Mouse (Mus musculus): Measurements from ENCODE around the gene Mipol1. TPM values are rescaled to one million over a fixed set of nuclear protein-coding genes. Genes with fewer than 3 reads are reported as not detected.

Gene Mipol1
- total RNA-seq (2021): 1 to 10 TPM; 3.0 to 3.4 TPM
- long read RNA-seq, experiment 1, partial matches to known transcripts: 0 of 5 reads
- long read RNA-seq, experiment 1, other reads (novel, unspliced or antisense): 2 of 5 reads
- long read RNA-seq, experiment 2, partial matches to known transcripts: 0 of 4 reads
- long read RNA-seq, experiment 2, other reads (novel, unspliced or antisense): 3 of 4 reads

DNA sequence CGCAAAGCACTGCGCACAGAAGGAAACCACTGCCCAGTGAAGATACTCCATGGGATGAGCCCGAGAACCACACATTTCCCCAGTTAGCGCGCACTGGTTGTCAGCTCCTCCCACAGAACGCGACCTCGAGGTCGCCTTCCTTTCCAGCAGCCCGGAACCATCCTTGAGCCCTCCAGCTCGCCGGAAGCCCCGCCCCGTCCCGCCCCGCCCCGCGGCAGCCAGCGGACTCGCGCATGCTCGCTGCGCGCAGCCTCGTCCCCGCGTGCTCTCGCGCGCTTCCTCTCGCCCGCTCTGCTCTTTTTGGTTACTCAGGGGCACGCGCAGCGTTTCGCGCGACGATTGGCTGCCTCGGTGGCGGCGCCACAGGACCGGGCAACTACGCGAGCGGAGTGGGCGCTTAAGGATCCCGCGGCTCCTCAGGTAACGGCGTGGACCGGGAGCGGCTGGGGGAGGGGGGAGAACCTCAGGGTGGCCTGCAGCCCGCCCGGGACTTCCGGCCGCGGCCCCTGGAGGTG is at the start of gene Mipol1, which contains the start of gene Prps1l3:
Mipol1 (plus strand) TSS at position 236 of the 515 bp plus-strand sequence.
Prps1l3 (plus strand) TSS at position 221 of the 515 bp plus-strand sequence.
- peak; percentile 93 for DNase-seq
- no peak; the same call in 1 of the 2 replicates for TF ChIP-seq CTCF (IDR thresholded peaks at IDR 0.05)
- Histone ChIP-seq H3K4me3 (peak within 1 kb of the TSS; percentile 97), H3K27ac (peak within 1 kb of the TSS; percentile 98)
- intact Hi-C loops (cut with DNase I): no loop called here

GRCm38 (mm10) chr12:57184401-57185147 is 45.7 kb upstream of the Mipol1 start:
- peak; percentile 41 for TF ChIP-seq CTCF (IDR thresholded peaks at IDR 0.05)
- H3K4me3 ChIP-seq: no peak overlapping the region
- intact Hi-C loops (cut with DNase I): no loop called here
- H3K27ac ChIP-seq: no peak overlapping the region
- no peak for DNase-seq

GRCm38 (mm10) chr12:57185475-57185874 is 44.8 kb upstream of the Mipol1 start:
- intact Hi-C loops (cut with DNase I): no loop called here
- DNase-seq: no peak
- Histone ChIP-seq H3K27ac (no peak overlapping the region), H3K4me3 (no peak overlapping the region)
- peak; percentile 66 for TF ChIP-seq CTCF (IDR thresholded peaks at IDR 0.05)

DNA sequence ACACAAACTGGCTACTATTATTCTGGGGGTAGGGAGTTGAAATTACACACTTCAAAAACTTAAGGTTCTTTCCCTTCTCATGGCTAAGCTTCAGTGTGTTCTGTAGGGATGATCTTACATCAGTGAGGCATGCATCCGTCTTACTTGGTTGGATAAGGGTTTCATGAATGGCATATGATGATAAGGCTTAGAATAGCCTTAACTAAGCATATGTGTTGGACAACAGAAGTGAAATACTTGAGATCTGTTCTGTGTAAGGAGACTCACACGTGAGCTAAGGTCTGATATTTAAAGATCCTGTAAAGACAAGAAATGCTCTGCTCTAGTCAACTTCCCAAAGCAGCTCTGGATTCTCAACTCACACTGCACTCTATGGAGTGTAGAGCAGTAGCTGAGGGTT is 44.1 kb upstream of the Mipol1 start:
- intact Hi-C loops (cut with DNase I): no loop called here
- Histone ChIP-seq H3K27ac (no peak overlapping the region), H3K4me3 (no peak overlapping the region)
- no peak for TF ChIP-seq CTCF (IDR thresholded peaks at IDR 0.05)
- no peak for DNase-seq

- H3K27ac ChIP-seq: no peak overlapping the region
- no peak overlapping the region for H3K4me3 ChIP-seq
- TF ChIP-seq CTCF (IDR thresholded peaks at IDR 0.05): no peak
- no peak for DNase-seq
- intact Hi-C loops (cut with DNase I): no loop called here
Measured at GRCm38 (mm10) chr12:57187032-57187431, 43.2 kb upstream of the Mipol1 start.

GRCm38 (mm10) chr12:57194609-57195008 is 35.6 kb upstream of the Mipol1 start:
- intact Hi-C loops (cut with DNase I): no loop called here
- DNase-seq: no peak
- peak; percentile 25; the same call in 1 of the 2 replicates for TF ChIP-seq CTCF (IDR thresholded peaks at IDR 0.05)
- Histone ChIP-seq H3K4me3 (no peak overlapping the region), H3K27ac (no peak overlapping the region)

GRCm38 (mm10) chr12:57196286-57196607 is 34.0 kb upstream of the Mipol1 start:
- no peak for DNase-seq
- intact Hi-C loops (cut with DNase I): no loop called here
- TF ChIP-seq CTCF (IDR thresholded peaks at IDR 0.05): no peak
- Histone ChIP-seq H3K4me3 (peak overlapping the region; percentile 80), H3K27ac (peak overlapping the region; percentile 62)

DNA sequence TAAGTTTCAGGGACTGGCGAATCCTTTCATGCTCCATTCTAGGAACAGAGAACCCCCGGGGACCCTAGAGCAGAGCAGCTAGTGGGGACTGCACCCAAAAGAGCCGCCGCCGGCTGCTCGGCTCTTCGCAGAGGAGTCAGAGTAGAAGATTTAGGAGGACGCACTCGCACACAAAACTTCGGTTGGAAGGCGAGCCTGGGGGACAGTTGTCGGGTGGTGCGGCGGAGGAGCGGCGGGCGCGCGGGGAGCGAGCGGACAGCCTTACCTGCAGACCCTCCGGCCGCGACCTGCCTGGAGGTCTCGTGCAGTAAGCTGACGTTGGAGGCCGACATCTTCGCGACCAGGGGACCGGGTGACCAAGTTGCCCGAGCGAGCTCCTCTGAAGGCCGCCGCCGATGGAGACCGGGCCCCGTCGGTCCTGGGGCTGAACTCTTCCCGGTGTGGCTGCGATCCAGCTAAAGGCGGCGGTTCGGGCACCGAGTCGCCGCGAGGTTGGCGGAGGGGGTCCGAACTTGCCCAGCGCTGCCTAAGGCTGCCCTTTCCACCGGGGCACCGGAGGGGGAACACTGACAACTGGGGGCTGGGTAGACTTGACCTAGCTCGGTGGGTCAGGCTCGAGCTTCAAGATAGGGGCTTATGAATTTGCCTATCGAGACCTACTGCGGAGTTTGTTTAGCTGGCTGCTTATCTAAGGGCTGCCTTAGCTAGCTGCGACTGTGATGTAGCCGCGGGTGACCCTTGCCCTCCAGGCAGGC is 33.4 kb upstream of the Mipol1 start:
- peak overlapping the region; percentile 80 for H3K4me3 ChIP-seq
- TF ChIP-seq CTCF (IDR thresholded peaks at IDR 0.05): no peak
- intact Hi-C loops (cut with DNase I): no loop called here
- peak overlapping the region; percentile 62 for H3K27ac ChIP-seq
- peak; percentile 57 for DNase-seq

GRCm38 (mm10) chr12:57197363-57198026 is 32.7 kb upstream of the Mipol1 start, which contains the start of gene Slc25a21:
Gene Slc25a21 (minus strand): TSS chr12:57197472.
- Histone ChIP-seq H3K27ac (peak within 1 kb of the TSS; percentile 62), H3K4me3 (peak within 1 kb of the TSS; percentile 80)
- no peak for DNase-seq
- intact Hi-C loops (cut with DNase I): no loop called here
- TF ChIP-seq CTCF (IDR thresholded peaks at IDR 0.05): no peak

GRCm38 (mm10) chr12:57198269-57198668 is 32.0 kb upstream of the Mipol1 start:
- Histone ChIP-seq H3K4me3 (no peak overlapping the region), H3K27ac (no peak overlapping the region)
- TF ChIP-seq CTCF (IDR thresholded peaks at IDR 0.05): no peak
- DNase-seq: no peak
- intact Hi-C loops (cut with DNase I): no loop called here

GRCm38 (mm10) chr12:57199427-57199826 is 30.8 kb upstream of the Mipol1 start:
- DNase-seq: no peak
- Histone ChIP-seq H3K4me3 (no peak overlapping the region), H3K27ac (no peak overlapping the region)
- intact Hi-C loops (cut with DNase I): no loop called here
- TF ChIP-seq CTCF (IDR thresholded peaks at IDR 0.05): no peak

- H3K4me3 ChIP-seq: no peak overlapping the region
- DNase-seq: no peak
- H3K27ac ChIP-seq: no peak overlapping the region
- intact Hi-C loops (cut with DNase I): no loop called here
- no peak for TF ChIP-seq CTCF (IDR thresholded peaks at IDR 0.05)
Measured at GRCm38 (mm10) chr12:57201901-57202300, 28.3 kb upstream of the Mipol1 start.
